Mouse (Mus musculus) induced T-regulatory cell, adult 2 months (primary cell): Measurements from ENCODE around the gene Hnrnpul2.

Experiments used
- DNase-seq: peaks from one replicate; pipeline ENCODE4 v3.0.0-alpha.2; 2012; ENCODE audit warnings: low read depth

Hnrnpul2 gene

DNA sequence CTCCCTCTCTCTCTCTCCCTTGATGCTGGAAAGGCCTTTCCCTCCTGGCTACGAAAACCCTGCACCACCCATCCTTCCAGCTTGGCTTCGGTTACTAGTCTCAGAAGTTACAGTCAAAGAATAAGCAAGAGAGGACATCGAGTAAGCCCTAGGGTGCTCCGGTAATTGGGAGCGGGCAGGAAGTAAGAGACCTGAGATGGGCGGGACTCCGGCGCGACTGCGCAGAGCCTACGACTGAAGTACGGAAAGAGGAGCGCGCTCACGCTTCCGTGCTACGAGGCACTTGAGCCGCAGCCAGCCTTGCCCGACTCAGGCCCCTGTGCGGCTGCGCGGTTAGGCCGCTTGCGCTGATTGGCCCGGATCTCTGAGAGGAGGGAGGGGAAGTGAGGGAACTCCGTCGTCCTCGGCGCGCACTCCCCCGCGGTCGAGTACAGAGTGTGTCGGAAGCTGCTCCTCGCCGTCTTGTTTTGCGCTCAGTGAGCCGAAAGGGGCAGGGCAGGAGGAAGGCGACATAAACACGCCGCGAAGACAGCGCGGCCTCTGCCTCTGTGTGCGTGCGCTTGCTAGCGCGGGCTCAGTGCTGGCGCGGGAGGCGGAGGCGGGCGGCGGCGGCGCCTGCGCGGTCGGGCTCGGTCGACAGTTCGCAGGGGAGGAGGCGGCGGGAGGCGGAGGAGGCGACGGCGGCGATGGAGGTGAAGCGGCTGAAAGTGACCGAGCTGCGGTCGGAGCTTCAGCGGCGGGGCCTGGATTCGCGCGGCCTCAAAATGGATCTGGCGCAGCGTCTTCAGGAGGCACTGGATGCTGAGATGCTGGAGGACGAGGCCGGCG lies at the start of gene Hnrnpul2:
Hnrnpul2 (plus strand) TSS at position 415 of the 828 bp plus-strand sequence.
- peak; percentile 99 for DNase-seq

DNA sequence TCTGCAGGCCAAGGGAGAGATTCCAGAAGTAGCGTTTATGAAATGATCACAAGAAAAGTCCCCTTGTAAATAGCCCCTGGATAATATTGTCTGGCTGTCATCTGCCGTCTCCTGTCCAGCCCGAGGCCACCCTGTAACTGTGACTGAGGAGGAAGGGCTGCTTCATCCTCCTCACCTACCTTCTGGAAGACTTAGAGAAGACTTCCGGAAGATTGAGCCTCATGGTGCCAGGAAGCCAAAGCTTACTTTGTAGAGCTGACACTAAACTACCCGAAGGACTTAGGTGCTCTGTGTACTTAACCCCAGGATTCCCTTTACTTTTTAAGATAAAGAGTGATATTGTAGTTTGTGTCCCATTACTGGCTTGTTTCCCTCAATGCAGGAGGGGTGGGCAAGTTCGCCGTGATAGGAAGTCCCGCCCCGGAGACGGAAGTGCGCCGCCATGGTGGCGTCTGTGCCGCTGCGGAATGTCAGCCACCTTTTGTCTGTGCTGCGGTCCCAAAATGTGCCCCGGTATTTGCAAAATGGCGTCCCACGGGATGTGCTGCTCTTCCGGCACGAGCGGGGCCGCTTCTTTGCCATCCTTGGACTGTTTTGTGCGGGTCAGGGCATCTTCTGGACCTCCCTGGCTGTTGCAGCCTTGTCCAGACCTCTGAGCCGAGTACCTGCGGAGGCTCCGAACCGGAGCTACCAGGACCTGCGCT lies 49.1 kb upstream of the Hnrnpul2 start, which contains the start of gene Tmem223:
Tmem223 (plus strand) TSS at position 430 of the 704 bp plus-strand sequence.
- DNase-seq, result peak; percentile 91

DNA sequence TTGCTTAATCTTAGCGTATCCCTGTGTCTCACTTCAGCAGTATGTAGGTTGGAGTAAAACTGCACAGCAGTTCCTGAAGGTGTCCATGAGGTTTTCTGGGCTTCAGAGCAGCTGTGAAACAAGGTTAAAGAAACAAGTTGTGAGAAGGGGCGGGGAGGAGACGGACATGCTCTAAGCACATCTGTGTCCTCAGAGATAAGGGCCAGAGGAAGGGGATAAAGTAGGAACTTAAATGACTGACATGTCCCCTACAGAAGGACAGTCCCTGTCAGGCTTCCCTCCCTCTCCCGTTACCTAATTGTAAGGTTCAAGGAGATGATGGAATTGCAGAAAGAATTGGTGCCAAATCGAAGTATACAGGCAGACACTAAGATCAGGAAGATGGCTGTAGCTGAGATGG lies 46.8 kb upstream of the Hnrnpul2 start:
- DNase-seq, result no peak

DNA sequence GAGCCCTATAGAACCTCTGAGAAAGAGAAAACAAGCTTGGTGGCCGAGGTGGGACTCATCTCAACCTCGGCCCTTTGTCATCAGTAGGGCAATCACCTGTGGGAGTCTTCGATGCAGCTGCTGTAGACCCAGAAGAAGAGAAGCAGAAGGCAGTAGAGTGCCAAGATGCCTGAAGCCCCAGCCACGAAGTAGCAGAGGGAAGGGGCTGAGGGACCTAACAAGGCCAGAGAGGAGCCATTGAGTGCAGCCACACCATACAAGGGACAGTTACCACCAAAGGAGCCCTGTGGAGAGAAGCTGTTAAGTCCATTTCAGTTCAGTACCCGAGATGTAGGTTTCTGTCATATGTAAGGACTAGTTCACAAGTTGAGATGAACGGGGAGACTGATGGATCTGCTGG lies 46.4 kb upstream of the Hnrnpul2 start:
- no peak for DNase-seq

DNA sequence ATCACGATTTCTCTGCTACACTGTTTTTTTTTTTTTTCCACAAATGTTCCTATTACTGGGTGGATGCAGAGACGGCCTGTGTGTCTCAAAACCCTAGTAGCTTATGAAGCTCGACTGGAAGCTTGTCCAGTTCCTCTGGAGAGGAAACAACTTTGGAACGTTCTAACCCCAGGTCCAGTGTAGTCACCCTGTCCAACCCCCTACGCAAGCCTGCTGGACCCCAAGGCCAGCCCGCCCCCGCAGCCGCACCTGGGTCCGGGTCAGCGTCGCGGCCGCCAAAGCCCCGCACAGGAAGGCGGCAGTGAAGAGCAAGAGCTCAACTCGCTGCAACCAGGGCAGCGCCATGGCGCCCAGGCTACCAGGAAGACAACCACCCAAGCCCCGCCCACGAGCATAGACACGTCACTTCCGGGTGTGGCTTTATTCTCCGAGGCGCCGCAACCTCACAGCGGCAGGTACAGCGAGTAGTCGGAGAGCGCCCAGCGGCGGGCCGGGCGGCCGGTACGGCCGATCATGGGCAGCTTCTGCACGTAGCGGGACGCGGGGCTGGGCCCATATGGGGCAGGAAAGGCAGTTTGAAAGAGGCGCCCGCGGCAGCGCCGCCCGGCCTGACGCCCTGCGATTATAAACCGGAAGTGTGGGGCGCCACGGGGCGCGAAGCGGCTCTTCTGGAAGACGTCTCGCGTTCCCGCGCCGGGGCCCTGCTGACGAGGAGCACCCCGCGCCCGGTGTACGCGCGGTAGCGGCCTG lies 45.5 kb upstream of the Hnrnpul2 start, which contains the start of gene Tmem179b:
Tmem179b (minus strand) TSS at position 382 of the 750 bp plus-strand sequence.
- peak; percentile 99 for DNase-seq

DNA sequence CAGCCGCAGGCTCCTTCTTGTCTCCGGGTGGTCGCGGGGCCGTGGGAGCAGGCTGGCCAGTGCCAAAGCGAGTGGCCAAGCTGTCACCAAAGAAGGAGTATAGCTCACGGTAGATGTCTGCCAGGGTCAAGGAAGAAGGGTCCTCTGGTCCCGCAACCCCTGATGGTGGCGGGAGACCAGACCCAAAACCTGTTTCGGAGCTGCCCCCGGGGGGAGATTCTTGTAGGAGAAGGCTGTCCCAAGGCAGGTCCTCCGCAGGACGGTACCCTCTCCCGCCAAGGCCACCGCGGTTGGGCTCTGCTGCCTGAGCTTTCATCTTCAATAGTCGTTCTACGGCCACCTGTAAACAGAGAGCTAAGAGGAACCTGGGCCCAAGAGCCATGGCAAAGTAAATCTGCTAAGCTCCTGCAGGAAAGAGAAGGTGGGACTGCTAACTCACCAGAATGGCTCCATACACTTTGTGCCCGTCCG lies 44.8 kb upstream of the Hnrnpul2 start:
- DNase-seq, result no peak

DNA sequence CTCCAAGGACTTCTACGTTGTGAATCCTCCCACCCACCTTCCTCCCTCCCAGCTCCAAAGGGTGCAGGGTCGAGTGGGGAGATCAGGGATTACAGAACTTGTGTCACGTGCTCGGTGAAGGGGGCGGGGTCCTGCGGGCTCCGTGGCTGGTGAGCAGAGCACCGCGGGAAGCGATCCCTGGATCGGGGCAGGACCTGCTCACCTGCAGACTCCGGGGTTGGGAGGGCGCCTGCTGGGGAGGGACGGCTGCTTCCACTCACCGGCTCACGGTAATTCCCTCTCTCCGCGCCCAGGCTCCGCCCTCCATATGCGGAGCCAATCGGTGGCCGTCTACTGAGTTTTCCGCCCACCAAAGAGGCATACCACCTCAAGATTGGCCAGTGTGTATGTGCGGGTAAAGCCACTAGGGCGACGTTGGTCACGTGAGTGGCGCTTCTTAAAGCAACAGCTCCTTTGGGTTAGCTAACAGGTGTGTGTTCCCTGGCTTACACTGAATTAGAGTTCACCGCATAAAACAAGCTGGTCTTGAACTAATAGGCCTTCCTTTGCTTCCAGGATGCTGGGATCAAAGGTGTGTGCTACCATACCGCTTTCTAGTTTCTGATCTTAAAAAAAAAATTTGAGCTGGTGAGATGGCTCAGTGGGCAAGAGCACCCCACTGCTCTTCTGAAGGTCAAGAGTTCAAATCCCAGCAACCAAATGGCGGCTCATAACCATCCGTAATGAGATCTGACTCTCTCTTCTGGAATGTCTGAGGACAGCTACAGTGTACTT lies 33.6 kb upstream of the Hnrnpul2 start, which contains the start of gene Taf6l:
Taf6l (minus strand) TSS at position 410 of the 774 bp plus-strand sequence.
- peak; percentile 97 for DNase-seq

DNA sequence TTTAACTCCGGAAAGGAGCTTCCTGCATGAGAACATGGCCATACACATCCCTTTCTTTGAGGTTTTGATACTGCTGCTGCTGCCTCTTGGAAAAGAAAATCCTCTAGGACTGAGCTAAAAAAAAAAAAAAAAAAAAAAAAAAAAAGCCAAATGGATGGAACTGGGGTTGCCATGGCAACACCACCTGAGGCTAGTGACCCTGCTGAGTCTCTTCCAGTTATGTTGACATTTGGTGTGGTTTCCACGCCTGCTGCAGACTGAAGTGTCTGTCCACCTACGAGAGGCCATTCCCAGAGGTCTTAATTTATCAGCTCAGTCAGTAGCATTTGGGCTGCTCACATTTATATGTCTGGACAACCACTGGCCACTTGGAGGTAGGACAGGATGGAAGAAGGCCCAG lies 31.3 kb upstream of the Hnrnpul2 start:
- no peak for DNase-seq

DNA sequence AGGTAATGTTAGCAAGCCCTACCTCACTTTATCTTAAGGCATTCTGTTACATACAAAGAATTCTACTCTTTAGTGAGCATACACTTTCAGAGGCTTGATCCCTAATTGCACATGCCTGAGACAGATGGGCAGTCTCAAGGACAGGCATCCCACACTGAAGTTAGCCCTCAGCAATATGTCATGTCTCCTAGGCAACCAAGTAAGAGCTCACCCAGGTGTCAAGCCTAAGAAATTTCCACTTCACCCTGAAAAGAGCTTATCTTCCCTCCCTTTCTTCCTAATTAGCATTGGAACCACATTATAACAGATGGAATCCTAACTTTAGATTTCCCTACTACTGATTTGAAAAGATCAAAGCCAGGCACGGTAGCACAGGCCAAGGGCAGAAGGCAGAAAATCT lies 30.6 kb upstream of the Hnrnpul2 start:
- DNase-seq, result no peak

DNA sequence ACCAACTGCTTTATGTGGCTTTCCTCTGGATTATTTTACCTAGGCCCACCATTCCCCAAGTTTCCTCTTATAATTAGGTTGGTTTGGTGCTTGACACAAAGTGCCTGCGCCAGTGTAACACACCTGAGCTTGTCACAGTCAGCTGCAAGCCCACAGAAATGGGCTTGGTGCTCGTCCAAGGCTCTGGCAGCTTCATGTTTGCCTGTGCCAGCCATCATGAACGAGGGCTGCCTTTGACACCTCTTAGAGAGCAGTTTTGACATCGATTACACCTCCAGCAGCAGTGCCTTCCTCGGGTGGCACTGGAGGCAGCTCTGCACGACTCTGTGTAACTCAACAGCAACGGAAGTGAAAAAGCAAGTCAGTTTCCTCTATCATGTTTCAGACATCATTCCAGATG lies 29.6 kb upstream of the Hnrnpul2 start:
- no peak for DNase-seq

DNA sequence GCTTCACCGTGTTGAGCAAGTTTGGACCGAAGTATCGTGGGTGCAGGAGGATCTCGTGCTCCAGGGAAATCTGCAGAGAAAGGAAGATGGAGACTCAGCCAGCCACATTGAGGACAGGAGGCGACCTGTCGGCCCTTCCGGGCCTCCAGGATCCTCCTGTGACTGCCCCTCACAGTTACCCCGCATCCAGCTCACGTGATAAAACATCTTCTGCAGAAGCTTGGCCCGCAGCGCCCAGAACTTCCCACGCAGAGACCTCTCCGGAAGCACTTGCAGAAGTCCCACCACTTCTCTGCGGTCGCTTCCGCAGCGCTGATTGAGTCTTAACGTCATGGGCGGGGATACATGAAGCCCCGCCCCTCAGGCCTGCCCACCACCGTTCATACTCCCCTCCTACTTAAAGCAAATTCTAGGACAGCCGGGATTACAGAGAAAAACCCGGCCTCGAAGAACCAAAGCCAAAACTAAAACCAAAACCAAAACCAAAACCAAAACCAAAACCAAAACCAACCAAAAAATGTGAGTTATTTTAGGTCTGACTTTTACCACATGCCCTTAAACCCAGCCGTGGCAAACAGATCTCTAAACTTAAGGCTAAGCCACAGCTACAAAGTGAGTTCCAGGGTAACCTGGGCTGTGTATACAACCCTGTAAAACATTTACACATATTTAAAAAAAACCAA lies 21.4 kb upstream of the Hnrnpul2 start, which contains the start of gene Polr2g:
Polr2g (minus strand) TSS at position 314 of the 683 bp plus-strand sequence.
- peak; percentile 96 for DNase-seq

DNA sequence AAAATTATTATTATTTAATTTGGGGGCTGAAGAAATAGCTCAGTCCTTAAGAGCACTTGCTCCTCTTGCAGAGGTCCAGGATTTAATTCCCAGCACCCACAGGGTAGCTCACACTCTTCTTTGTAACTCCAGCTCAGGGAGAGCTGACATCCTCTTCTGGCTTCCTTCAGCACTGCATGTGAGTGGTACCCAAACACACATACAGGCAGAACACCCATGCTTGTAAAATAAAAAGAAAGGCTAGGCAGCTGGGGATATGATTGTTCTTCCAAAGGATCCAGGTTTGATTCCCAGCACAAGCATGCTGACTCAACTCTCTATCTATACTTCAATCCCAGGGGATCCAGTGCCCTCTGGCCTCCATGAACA lies 20.9 kb upstream of the Hnrnpul2 start:
- no peak for DNase-seq

DNA sequence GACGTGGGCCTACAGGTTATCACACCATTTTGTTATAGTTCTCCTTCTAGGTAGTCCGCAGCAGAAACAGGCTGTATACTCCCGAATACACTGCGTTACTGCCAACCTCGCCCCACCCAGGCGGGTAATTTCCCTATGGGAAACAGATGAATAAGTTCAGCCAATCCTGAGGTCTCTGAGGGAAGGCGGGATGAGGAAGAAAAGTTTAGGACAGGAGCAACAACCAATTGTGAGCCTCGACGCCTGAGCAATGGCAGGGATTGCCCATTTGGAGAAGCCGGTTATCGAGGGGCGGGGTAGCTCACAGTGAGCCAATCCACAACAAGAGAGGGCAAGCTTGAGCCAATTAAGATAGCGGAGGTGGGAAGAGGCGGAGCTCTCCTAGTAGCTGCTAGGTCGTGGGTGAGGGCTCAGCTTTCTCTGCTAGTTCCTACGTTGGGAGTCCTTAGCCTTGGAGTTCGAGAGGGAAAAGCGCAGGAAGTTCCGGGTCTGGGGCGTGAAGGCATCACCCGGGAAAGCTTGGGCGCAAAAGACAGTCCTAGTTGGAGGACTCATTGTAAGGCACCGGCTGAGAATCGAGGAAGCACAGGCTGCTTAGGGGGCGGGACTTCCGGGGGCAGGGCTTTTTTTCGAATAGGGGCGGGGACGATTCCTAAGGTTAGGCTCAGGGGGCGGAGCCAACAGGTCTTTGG lies 17.5 kb upstream of the Hnrnpul2 start, which contains the start of gene Zbtb3:
Zbtb3 (plus strand) TSS at position 426 of the 692 bp plus-strand sequence.
- DNase-seq, result peak; percentile 98

DNA sequence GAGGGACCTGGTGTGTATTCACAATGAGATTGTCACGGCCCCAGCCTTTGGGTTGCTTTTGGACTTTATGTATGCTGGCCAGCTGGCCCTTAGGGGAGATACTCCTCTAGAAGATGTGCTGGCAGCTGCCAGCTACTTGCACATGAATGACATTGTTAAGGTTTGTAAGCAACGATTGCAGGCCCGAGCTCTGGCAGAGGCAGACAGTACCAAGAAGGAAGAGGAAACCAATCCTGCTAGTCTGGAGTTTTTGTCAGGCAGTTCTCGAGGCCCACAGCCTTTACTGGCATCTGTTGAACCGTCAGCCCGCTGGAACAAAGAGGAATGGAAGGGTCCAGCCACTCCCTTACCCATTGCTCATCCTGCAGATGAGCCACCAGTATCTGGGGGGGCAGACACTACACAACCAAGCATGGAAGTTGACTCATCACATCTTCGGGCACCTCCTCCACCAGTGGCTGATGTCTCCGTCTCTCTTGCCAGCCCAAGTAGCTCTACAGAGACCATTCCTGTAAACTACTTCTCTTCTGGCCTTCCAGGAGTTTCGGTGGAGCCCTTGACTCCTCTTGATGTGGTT lies 16.5 kb upstream of the Hnrnpul2 start:
- DNase-seq, result no peak

DNA sequence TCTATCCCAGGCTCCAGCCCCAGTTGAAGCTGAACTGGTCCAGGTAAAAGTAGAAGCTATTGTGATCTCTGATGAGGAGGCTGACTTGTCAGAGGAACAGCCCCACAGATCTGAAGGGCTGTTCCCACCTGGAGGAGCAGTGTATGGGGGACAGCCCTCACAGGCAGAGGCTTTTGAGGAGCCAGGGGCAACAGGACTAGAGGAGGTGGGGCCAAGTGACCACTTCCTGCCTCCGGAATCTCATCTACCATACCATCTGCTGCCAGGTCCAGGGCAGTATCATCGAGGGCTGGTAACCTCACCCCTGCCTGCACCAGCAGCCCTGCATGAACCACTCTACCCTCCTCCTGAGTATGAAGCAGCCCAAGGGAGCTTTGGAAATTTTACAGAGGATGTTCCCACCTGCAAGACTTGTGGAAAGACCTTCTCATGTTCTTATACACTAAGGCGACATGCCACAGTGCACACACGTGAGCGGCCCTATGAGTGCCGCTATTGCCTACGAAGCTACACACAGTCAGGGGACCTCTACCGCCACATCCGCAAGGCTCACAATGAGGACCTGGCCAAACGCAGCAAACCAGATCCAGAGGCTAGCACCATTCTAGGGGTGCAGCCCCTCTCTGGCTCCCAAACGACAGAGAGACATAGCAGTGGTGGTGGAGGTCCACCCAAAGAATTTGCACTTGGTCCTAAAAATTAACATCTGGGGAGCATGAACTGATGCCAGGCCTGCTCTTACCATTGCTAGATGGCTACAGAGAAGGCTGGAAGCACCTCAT lies 15.7 kb upstream of the Hnrnpul2 start:
- no peak for DNase-seq

DNA sequence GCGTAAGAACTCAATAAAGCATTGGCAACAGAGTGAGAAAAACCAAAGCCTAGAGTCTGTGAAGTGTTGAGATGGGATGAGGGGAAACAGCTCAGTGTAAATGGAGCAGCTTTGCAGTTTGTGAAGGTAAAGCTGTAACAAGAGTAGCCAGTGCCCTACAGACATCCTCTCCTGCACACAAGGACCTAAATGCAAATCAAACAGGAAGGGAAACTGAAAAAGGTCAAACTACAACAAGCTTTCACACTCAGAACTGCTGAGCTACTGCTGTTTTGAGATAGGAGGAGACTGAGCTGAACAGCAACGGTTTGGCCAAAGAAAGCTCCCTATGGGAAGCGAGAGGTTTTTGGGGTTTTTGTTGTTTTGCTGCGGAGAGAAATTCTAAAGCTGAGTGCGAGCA lies 13.0 kb upstream of the Hnrnpul2 start:
- peak; percentile 48 for DNase-seq

DNA sequence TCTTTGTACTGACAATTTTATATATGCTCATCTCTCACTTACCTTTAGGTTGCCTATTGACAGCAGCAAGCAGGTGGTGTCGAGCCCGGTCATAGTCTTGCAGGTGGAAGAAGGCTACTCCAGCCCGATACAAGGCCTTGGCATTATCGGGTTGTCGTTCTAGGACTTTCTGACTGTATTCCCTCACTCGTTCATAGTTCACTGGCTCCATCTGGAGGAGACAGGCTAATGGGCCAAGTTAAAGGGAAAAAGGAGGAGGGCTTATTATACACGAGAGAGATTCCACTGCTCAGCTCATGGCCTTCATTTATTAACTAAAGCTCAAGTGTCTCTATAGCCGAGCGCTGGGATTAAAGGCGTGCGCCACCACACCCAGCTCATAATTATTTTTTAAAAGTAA lies 4.0 kb upstream of the Hnrnpul2 start:
- no peak for DNase-seq

DNA sequence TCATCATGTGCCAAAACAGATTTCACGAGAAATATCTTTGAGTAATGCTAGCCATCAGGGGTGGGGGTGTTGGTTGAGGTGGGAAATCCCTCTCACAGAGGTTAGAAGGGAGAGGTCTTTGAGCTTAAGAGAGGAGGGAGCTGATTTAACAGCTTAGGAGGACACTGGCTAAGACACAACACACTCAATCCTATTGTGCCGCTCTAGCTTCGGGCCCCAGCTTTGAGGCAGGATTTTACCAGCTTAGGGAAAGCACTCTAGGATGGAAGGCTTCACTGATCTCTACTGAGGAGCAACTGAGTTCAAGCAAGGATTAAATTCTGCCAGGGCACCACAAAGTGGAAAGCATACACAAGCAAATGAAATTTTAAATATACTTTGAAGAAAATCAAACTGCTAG lies 2.8 kb upstream of the Hnrnpul2 start:
- DNase-seq, result no peak

DNA sequence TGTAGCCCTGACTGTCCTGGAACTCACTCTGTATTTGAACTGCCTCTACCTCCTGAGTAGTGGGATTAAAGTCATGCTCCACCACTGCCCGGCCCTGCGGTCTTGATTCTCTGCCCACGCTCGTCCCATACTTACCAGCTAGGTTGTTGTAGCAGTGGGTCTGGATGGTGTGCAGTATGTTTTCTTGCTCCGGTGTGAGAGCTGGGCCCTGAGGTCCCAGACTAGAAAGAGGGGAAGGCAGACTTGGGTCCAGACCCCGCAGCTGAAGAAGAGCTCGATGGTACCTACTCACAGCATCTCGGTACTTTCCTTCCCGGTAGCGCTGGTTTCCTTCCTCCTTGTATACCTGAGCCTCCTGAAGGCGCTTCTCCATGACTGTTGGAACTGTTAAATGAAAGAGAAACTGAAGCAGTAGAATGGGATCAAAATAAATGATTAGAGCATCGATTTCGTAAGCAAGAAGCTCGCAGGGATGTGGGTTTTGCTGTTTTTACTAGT lies 1.5 kb upstream of the Hnrnpul2 start:
- no peak for DNase-seq
